8 mouse cellular contexts compared by ENCODE assay signal in the genomic region with DNA sequence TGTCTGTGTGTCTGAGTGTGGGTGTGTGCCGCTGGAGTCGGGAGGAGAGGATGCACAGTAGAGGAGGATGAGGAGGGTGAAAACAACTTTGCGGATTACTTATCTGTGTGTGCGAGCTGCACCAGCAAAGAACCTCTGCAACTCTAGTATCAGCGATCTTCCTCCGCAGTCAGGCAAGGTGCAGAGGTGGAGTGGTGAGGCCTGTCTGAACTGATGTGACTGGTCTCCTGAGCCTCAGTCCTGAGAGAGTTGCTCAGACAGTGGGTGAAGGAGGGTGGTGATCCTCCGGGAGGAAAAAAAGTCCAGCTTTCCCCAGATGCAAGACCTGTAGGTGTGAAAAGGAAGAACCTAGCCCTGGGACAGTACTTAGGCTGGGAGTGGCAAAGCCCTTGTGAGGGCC. TPM values are rescaled to one million over a fixed set of nuclear protein-coding genes. Genes with fewer than 3 reads are reported as not detected.
DNase-seq lines count a peak whose midpoint lies in the region; ATAC-seq lines count a peak whose summit lies in the region.

No protein-coding gene starts in this region.

- H3K9ac ChIP-seq in hindbrain, embryonic 15.5 days = peak overlapping the region; percentile 48
- H3K9ac ChIP-seq in midbrain, embryonic 15.5 days = peak overlapping the region; percentile 44; the same call in 1 of the 2 replicates

- H3K27ac ChIP-seq in heart, embryonic 10.5 days = 0 out of 2 replicates have a peak overlapping the region, but pooled peaks have one; percentile 52
- no peak overlapping the region for H3K27ac ChIP-seq in brown adipose tissue, adult 24 weeks (replicated peaks; ENCODE audit: low read depth, low read length)
- H3K27ac ChIP-seq in hindbrain, embryonic 15.5 days (replicated peaks) = no peak overlapping the region
- no peak overlapping the region for H3K27ac ChIP-seq in midbrain, embryonic 15.5 days

- H3K4me1 ChIP-seq in heart, embryonic 10.5 days = peaks cover 19% of the 10 kb centered on the region
- no peaks in the 10 kb centered on the region for H3K4me1 ChIP-seq in brown adipose tissue, adult 24 weeks (ENCODE audit: control insufficient read depth, insufficient read depth, insufficient read length, low read length)
- peaks cover 18% of the 10 kb centered on the region for H3K4me1 ChIP-seq in hindbrain, embryonic 15.5 days (replicated peaks)
- H3K4me1 ChIP-seq in midbrain, embryonic 15.5 days = peaks cover 16% of the 10 kb centered on the region

- no peaks in the 10 kb centered on the region for H3K36me3 ChIP-seq in heart, embryonic 10.5 days
- no peaks in the 10 kb centered on the region for H3K36me3 ChIP-seq in hindbrain, embryonic 15.5 days
- H3K36me3 ChIP-seq in midbrain, embryonic 15.5 days (replicated peaks) = no peaks in the 10 kb centered on the region

- ATAC-seq in hindbrain, embryonic 15.5 days (ENCODE audit: low FRiP score, low read depth) = no peak; the same call in none of the 2 replicates
- peak; percentile 31 for ATAC-seq in midbrain, embryonic 15.5 days (replicated peaks)
- no peak for ATAC-seq in monocyte, adult 5-6 weeks (replicated peaks; ENCODE audit: insufficient number of reproducible peaks, low FRiP score, low TSS enrichment, poor library complexity, severe bottlenecking)
- ATAC-seq in erythroblast, adult 5-6 weeks (replicated peaks; ENCODE audit: low FRiP score, poor library complexity, severe bottlenecking) = no peak

- 3% methylated on average over 7 of the region's 7 CpGs for WGBS in heart, embryonic 10.5 days
- 3% methylated on average over 7 of the region's 7 CpGs for WGBS in hindbrain, embryonic 15.5 days
- WGBS in midbrain, embryonic 15.5 days = under 1% methylated on average over 7 of the region's 7 CpGs

- no peak for DNase-seq in heart, embryonic 10.5 days (ENCODE audit: low spot score)
- no peak for DNase-seq in heart, adult 8-10 months (ENCODE audit: low spot score)
- DNase-seq in c-Kit-positive CD71-positive TER-119-positive erythroid progenitor cells, embryonic 14.5 days (ENCODE audit: low spot score) = no peak

- H3K4me3 ChIP-seq in heart, embryonic 10.5 days = peak overlapping the region; percentile 63
- H3K4me3 ChIP-seq in brown adipose tissue, adult 24 weeks (ENCODE audit: insufficient read depth, low read depth, low read length) = peak overlapping the region; percentile 40
- peak overlapping the region; percentile 47 for H3K4me3 ChIP-seq in hindbrain, embryonic 15.5 days
- H3K4me3 ChIP-seq in midbrain, embryonic 15.5 days = peak overlapping the region; percentile 50

- H3K4me2 ChIP-seq in hindbrain, embryonic 15.5 days = peak overlapping the region; percentile 94
- peak overlapping the region; percentile 98 for H3K4me2 ChIP-seq in midbrain, embryonic 15.5 days

- peaks cover 37% of the 10 kb centered on the region for H3K27me3 ChIP-seq in heart, embryonic 10.5 days (ENCODE audit: insufficient read depth, poor library complexity, severe bottlenecking)
- H3K27me3 ChIP-seq in hindbrain, embryonic 15.5 days = peaks cover 31% of the 10 kb centered on the region; the same call in 1 of the 2 replicates
- peaks cover 21% of the 10 kb centered on the region for H3K27me3 ChIP-seq in midbrain, embryonic 15.5 days (replicated peaks)

- no peaks in the 10 kb centered on the region for H3K9me3 ChIP-seq in heart, embryonic 10.5 days
- H3K9me3 ChIP-seq in hindbrain, embryonic 15.5 days = no peaks in the 10 kb centered on the region
- no peaks in the 10 kb centered on the region for H3K9me3 ChIP-seq in midbrain, embryonic 15.5 days

RNA-seq across cellular contexts. Expression of a gene that starts 0.4 kb away (rescaled TPM):
- polyA plus RNA-seq in heart, embryonic 10.5 days (2016; fragmentation: Nextera tagmentation; extraction: Ambion mirVana) = 3.6 and 8.5 TPM in 2 replicates
- 10 to 100 TPM; 75.4 to 98.4 (median 87.2) TPM for total RNA-seq in heart, adult 8-10 months (2022)
- polyA plus RNA-seq in brown adipose tissue, adult 24 weeks (2012; ENCODE audit: insufficient read depth, insufficient read length, missing spikeins) = 4.6 and 14.3 TPM in 2 replicates
- 8.2 and 9.4 TPM in 2 replicates for polyA plus RNA-seq in hindbrain, embryonic 15.5 days (2015; fragmentation: Nextera tagmentation; extraction: Ambion mirVana)
- 6.6 and 6.9 TPM in 2 replicates for polyA plus RNA-seq in midbrain, embryonic 15.5 days (2015; fragmentation: Nextera tagmentation; extraction: Ambion mirVana)
- 2.6 TPM in 1 of 3 replicates, not detected in the others for total RNA-seq in monocyte, adult 5-6 weeks (2017)
- not detected in 2 replicates for total RNA-seq in erythroblast, adult 5-6 weeks (2015; ENCODE audit: low replicate concordance)
- 0.09 TPM in 1 of 2 replicates, not detected in the other for total RNA-seq in erythroblast, adult 5-6 weeks (2017; ENCODE audit: low replicate concordance)
